ENCODE assay signal across 13 mouse cellular contexts in the genomic region with DNA sequence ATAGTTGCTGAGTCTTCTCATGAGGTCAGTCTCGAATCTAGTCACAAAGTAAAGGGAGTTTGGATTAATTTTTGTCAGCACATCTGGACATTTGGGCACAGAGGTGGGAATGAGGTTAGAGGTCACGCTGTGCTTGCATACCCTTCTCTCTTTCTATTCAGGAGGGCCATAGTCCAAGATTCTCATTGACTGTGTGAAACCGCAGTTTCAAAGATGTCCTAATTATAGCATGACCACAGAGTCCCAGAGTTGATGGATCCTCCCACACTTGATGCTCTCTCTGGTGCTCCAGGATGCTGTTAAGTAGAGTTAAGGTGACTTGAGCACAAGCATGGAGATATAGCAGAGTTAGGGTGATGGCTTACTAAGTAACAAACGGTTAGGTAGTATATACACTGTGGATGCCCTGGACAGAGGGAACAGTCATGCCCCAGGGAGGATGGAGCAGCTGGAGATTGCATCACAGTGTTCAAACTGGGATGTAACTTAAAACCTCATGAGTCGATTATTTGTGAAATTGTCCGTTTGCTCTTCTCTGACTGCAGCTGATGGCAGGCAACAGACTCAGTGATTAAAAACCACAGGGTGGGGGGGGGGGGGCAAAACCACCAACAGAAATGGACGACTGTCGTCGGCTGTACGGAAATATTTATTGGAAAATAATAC. TPM values are rescaled to one million over a fixed set of nuclear protein-coding genes. Genes with fewer than 3 reads are reported as not detected.
DNase-seq lines count a peak whose midpoint lies in the region; ATAC-seq and TF ChIP-seq lines count a peak whose summit lies in the region.
"Had no signal": no experiment of that assay in that cellular context is flagged by ENCODE, and none has a peak within 500 bp of the region (broad histone marks: within the 10 kb centered on the region; RNA-seq: fewer than 3 reads in every experiment).

No protein-coding gene starts in this region.

- TF ChIP-seq CTCF in heart, adult 2 months (IDR thresholded peaks at IDR 0.05), result no peak
- TF ChIP-seq CTCF in liver, postnatal 0 days (IDR thresholded peaks at IDR 0.05; ENCODE audit: low read depth), result no peak

- H3K36me3 ChIP-seq in heart, adult 2 months (ENCODE audit: control insufficient read depth, insufficient read depth, low read length), result no peaks in the 10 kb centered on the region
- H3K36me3 ChIP-seq in heart, embryonic 11.5 days (ENCODE audit: control insufficient read depth, insufficient read depth, low read length), result no peaks in the 10 kb centered on the region
- H3K36me3 ChIP-seq in liver, postnatal 0 days (replicated peaks; ENCODE audit: insufficient read depth, low read length), result no peaks in the 10 kb centered on the region
- H3K36me3 ChIP-seq in liver, embryonic 11.5 days (ENCODE audit: control insufficient read depth, insufficient read depth, low read length), result no peaks in the 10 kb centered on the region
- H3K36me3 ChIP-seq: heart, embryonic 13.5 days; intestine, embryonic 15.5 days had no signal

- no peaks in the 10 kb centered on the region for H3K9me3 ChIP-seq in heart, embryonic 11.5 days (replicated peaks; ENCODE audit: control insufficient read depth, low read length)
- H3K9me3 ChIP-seq in liver, postnatal 0 days (ENCODE audit: low read length), result no peaks in the 10 kb centered on the region
- no peaks in the 10 kb centered on the region for H3K9me3 ChIP-seq in liver, embryonic 11.5 days (ENCODE audit: control insufficient read depth, low read length)
- H3K9me3 ChIP-seq: heart, embryonic 13.5 days; intestine, embryonic 15.5 days had no signal

- intact Hi-C loops in heart, adult 2 months (cut with DNase I), result loop anchor here (5.0 kb wide), 1 partner anchor 350 kb away; no protein-coding TSS in a partner anchor

- H3K4me1 ChIP-seq in heart, adult 2 months (ENCODE audit: control insufficient read depth, insufficient read depth, low read length), result no peaks in the 10 kb centered on the region
- peaks cover 6% of the 10 kb centered on the region for H3K4me1 ChIP-seq in heart, embryonic 11.5 days (ENCODE audit: control insufficient read depth, insufficient read depth, low read length)
- H3K4me1 ChIP-seq in liver, postnatal 0 days (ENCODE audit: insufficient read depth), result no peaks in the 10 kb centered on the region
- no peaks in the 10 kb centered on the region for H3K4me1 ChIP-seq in liver, embryonic 11.5 days (replicated peaks; ENCODE audit: control insufficient read depth, insufficient read depth, low read length)

- no peak overlapping the region for H3K27ac ChIP-seq in heart, adult 2 months
- no peak overlapping the region for H3K27ac ChIP-seq in heart, embryonic 11.5 days (ENCODE audit: low read depth, low read length)
- no peak overlapping the region for H3K27ac ChIP-seq in liver, postnatal 0 days (ENCODE audit: low read depth)
- H3K27ac ChIP-seq in liver, embryonic 11.5 days (ENCODE audit: low read depth, low read length), result no peak overlapping the region
- H3K27ac ChIP-seq: heart, embryonic 13.5 days; intestine, embryonic 15.5 days; liver, embryonic 14.5 days; macrophage had no signal

- no peak overlapping the region for H3K9ac ChIP-seq in heart, adult 2 months (ENCODE audit: low read depth, low read length)
- H3K9ac ChIP-seq in heart, embryonic 11.5 days (ENCODE audit: low read depth, low read length), result no peak overlapping the region
- no peak overlapping the region for H3K9ac ChIP-seq in liver, postnatal 0 days (replicated peaks)
- no peak overlapping the region for H3K9ac ChIP-seq in liver, embryonic 11.5 days (ENCODE audit: low read depth, low read length)
- H3K9ac ChIP-seq: intestine, embryonic 15.5 days; liver, embryonic 14.5 days had no signal

- no peaks in the 10 kb centered on the region for H3K79me2 ChIP-seq in heart, adult 2 months (replicated peaks; ENCODE audit: control insufficient read depth, insufficient read depth, low read length)

- 58% methylated on average over 10 of the region's 10 CpGs for WGBS in heart, adult 2 months
- 70% methylated on average over 10 of the region's 10 CpGs for WGBS in heart, embryonic 11.5 days (ENCODE audit: insufficient replicate concordance)
- WGBS in liver, postnatal 0 days (ENCODE audit: insufficient replicate concordance), result 43% methylated on average over 10 of the region's 10 CpGs
- 60% methylated on average over 10 of the region's 10 CpGs for WGBS in liver, embryonic 11.5 days

- H3K4me2 ChIP-seq in heart, embryonic 11.5 days, result no peak overlapping the region
- H3K4me2 ChIP-seq in liver, postnatal 0 days (ENCODE audit: low read depth, low read length), result peak overlapping the region; percentile 32; the same call in 1 of the 2 replicates
- H3K4me2 ChIP-seq in liver, embryonic 11.5 days, result no peak overlapping the region
- H3K4me2 ChIP-seq: intestine, embryonic 15.5 days had no signal

- no peak for TF ChIP-seq EP300 in heart, adult 2 months (IDR thresholded peaks at IDR 0.05; ENCODE audit: insufficient read depth, low read depth, low read length)
- TF ChIP-seq EP300 in liver, postnatal 0 days (IDR thresholded peaks at IDR 0.05; ENCODE audit: low read depth), result no peak

- no peaks in the 10 kb centered on the region for H3K27me3 ChIP-seq in heart, adult 2 months (ENCODE audit: control insufficient read depth, insufficient read depth, low read length)
- no peaks in the 10 kb centered on the region for H3K27me3 ChIP-seq in heart, embryonic 11.5 days (ENCODE audit: control insufficient read depth, insufficient read depth, low read length)
- H3K27me3 ChIP-seq in liver, postnatal 0 days (ENCODE audit: insufficient read depth, low read length), result 0 out of 2 replicates have a peak, but pooled peaks cover 3% of the 10 kb centered on the region
- no peaks in the 10 kb centered on the region for H3K27me3 ChIP-seq in liver, embryonic 11.5 days (replicated peaks; ENCODE audit: control insufficient read depth, insufficient read depth, low read length)
- H3K27me3 ChIP-seq: heart, embryonic 13.5 days; intestine, embryonic 15.5 days had no signal

- peak; percentile 14 to 26 for DNase-seq in heart, adult 2 months
- DNase-seq in liver, postnatal 0 days, result no peak
- no peak for DNase-seq in liver, embryonic 11.5 days (ENCODE audit: low spot score)
- DNase-seq in skeletal muscle tissue, adult 2 months (ENCODE audit: low read depth, low spot score), result peak; percentile 19
- DNase-seq in layer of hippocampus, adult 11-12 months (ENCODE audit: low spot score), result no peak
- DNase-seq: thymus, postnatal 25 days had no signal

- no peak for ATAC-seq in heart, embryonic 11.5 days (replicated peaks; ENCODE audit: insufficient number of reproducible peaks, low FRiP score, low TSS enrichment)
- peak; percentile 84 for ATAC-seq in liver, postnatal 0 days
- no peak for ATAC-seq in liver, embryonic 11.5 days (replicated peaks; ENCODE audit: low FRiP score)
- peak; percentile 19; the same call in 1 of the 2 replicates for ATAC-seq in common myeloid progenitor, adult 5-6 weeks (replicated peaks; ENCODE audit: low read depth, poor library complexity, severe bottlenecking)
- ATAC-seq in CD4-positive, CD25-positive, alpha-beta regulatory T cell, adult 4 months, result no peak
- ATAC-seq: intestine, embryonic 15.5 days had no signal

- no peak overlapping the region for H3K4me3 ChIP-seq in heart, adult 2 months
- H3K4me3 ChIP-seq in heart, embryonic 11.5 days (ENCODE audit: low read depth, low read length), result no peak overlapping the region
- H3K4me3 ChIP-seq in liver, postnatal 0 days (ENCODE audit: low read depth, low read length), result no peak overlapping the region
- H3K4me3 ChIP-seq in liver, embryonic 11.5 days (ENCODE audit: low read depth, low read length), result no peak overlapping the region
- H3K4me3 ChIP-seq: intestine, embryonic 15.5 days had no signal

- no peak for TF ChIP-seq POLR2A in heart, adult 2 months (IDR thresholded peaks at IDR 0.05; ENCODE audit: insufficient read depth, low read depth, low read length)

RNA-seq across cellular contexts. Expression of gene Rassf10, which starts 36.0 kb away (rescaled TPM):
- 1 to 10 TPM in 1 of 2 experiments, under 1 TPM in 1; 0.96 to 1.3 TPM for total RNA-seq in heart, adult 2 months (2021)
- polyA plus RNA-seq in heart, adult 2 months (2012; rRNA removed), result 0.74 and 1.00 TPM in 2 replicates
- polyA plus RNA-seq in heart, embryonic 11.5 days (2014; fragmentation: Nextera tagmentation; extraction: Ambion mirVana), result 1.8 TPM in 2 replicates
- polyA plus RNA-seq in liver, postnatal 0 days (2015; fragmentation: Nextera tagmentation; extraction: Ambion mirVana), result 0.12 and 0.13 TPM in 2 replicates
- polyA plus RNA-seq in liver, embryonic 11.5 days (2014; fragmentation: Nextera tagmentation; extraction: Ambion mirVana), result 0.07 and 0.19 TPM in 2 replicates
- total RNA-seq in common myeloid progenitor, adult 5-6 weeks (2017), result not detected in 2 replicates
- polyA plus RNA-seq in CD4-positive, CD25-positive, alpha-beta regulatory T cell, adult 4 months (2017; shearing (Covaris generic)), result not detected
- polyA plus RNA-seq: macrophage had no signal

Comparison
In these comparisons a context has a peak if more than half of its experiments do, and no peak if none do; other contexts are left out.
1. ATAC-seq: peak in liver, postnatal 0 days (single experiment) and common myeloid progenitor, adult 5-6 weeks (single experiment); none in heart, embryonic 11.5 days (single experiment), liver, embryonic 11.5 days (single experiment) and CD4-positive, CD25-positive, alpha-beta regulatory T cell, adult 4 months (single experiment).
2. DNase-seq: peak in heart, adult 2 months (2 of 2) and skeletal muscle tissue, adult 2 months (single experiment); none in liver, postnatal 0 days (single experiment), liver, embryonic 11.5 days (single experiment) and layer of hippocampus, adult 11-12 months (single experiment).